Mouse (Mus musculus) MEL (cell line): ENCODE measurements around the gene Hist2h3c1. TPM values are rescaled to one million over a fixed set of nuclear protein-coding genes. Genes with fewer than 3 reads are reported as not detected.
"Not testable (repeated sequence)": the region's sequence is repeated elsewhere in the genome, so short reads cannot be mapped to it uniquely, and the experiment has no call there.

ENCODE experiments used
- DNase-seq: peaks from one replicate; pipeline ENCODE4 v3.0.0; 2011; ENCODE audit warnings: low read depth, low spot score
- H3K27ac ChIP-seq: 2 replicates; pipeline ENCODE4 v1.5.1; 2012; ENCODE audit warnings: low read depth, mild to moderate bottlenecking, control low read depth, low read length, moderate library complexity; ENCODE audit not compliant: control insufficient read depth
- H3K27me3 ChIP-seq, 2 experiments: fragments of 150-350 bp in 1 of 2; sonication (generic) in 1 of 2; 2 replicates each; pipeline ENCODE4 v1.6.1; 2012; ENCODE audit warnings: low read length in 2 of 2, mild to moderate bottlenecking in 2 of 2, improper control_type of control experiment in 1 of 2, moderate library complexity in 1 of 2; ENCODE audit not compliant: insufficient read depth in 2 of 2, control insufficient read depth in 1 of 2
- H3K36me3 ChIP-seq, 2 experiments: 2 replicates each; pipeline ENCODE4 v1.6.1; 2012 to 2014; ENCODE audit warnings: low read length in 2 of 2, improper control_type of control experiment in 1 of 2, inconsistent platforms in 1 of 2, mild to moderate bottlenecking in 1 of 2; ENCODE audit not compliant: insufficient read depth in 2 of 2, control insufficient read depth in 1 of 2
- H3K4me1 ChIP-seq, 2 experiments: fragments of 150-350 bp in 1 of 2; sonication (generic) in 1 of 2; 2 replicates each; pipeline ENCODE4 v1.6.1; 2012; ENCODE audit warnings: low read length in 2 of 2, improper control_type of control experiment in 1 of 2, mild to moderate bottlenecking in 1 of 2; ENCODE audit not compliant: insufficient read depth in 2 of 2, control insufficient read depth in 1 of 2
- H3K4me3 ChIP-seq, 2 experiments: fragments of 150-350 bp in 1 of 2; sonication (generic) in 1 of 2; 2 replicates each; pipeline ENCODE4 v1.5.1; 2012; ENCODE audit warnings: low read depth in 2 of 2, low read length in 2 of 2, mild to moderate bottlenecking in 2 of 2, moderate library complexity in 2 of 2, control low read depth in 1 of 2, improper control_type of control experiment in 1 of 2; ENCODE audit not compliant: control insufficient read depth in 1 of 2, insufficient read depth in 1 of 2
- H3K79me2 ChIP-seq: 2 replicates; pipeline ENCODE4 v1.6.1; 2012; ENCODE audit warnings: mild to moderate bottlenecking, low read length, moderate library complexity; ENCODE audit not compliant: control insufficient read depth, poor library complexity, insufficient read depth
- H3K9ac ChIP-seq: 2 replicates; pipeline ENCODE4 v1.6.1; 2012; ENCODE audit warnings: low read depth, mild to moderate bottlenecking, control low read depth, low read length, moderate library complexity; ENCODE audit not compliant: control insufficient read depth, poor library complexity, severe bottlenecking
- H3K9me3 ChIP-seq: fragments of 150-350 bp; sonication (generic); replicated peaks from 2 replicates; pipeline ENCODE4 v1.6.1; 2012; ENCODE audit warnings: mild to moderate bottlenecking, low read length, improper control_type of control experiment, moderate library complexity; ENCODE audit not compliant: insufficient read depth
- BHLHE40 ChIP-seq: IDR thresholded peaks from 2 replicates; pipeline ENCODE4 v1.6.1; 2012; ENCODE audit warnings: low read depth, mild to moderate bottlenecking, inconsistent platforms, low read length, improper control_type of control experiment, borderline replicate concordance
- CHD1 ChIP-seq: IDR thresholded peaks from 2 replicates; pipeline ENCODE4 v1.6.1; 2012; ENCODE audit warnings: low read depth, mild to moderate bottlenecking, inconsistent platforms, low read length, improper control_type of control experiment
- E2F4 ChIP-seq: IDR thresholded peaks from 2 replicates; pipeline ENCODE4 v1.6.1; 2011; ENCODE audit warnings: low read depth, low read length, improper control_type of control experiment, borderline replicate concordance
- ELF1 ChIP-seq: IDR thresholded peaks from 2 replicates; pipeline ENCODE4 v1.6.1; 2014; ENCODE audit warnings: low read depth, mild to moderate bottlenecking, inconsistent platforms, low read length, improper control_type of control experiment, moderate library complexity
- EP300 ChIP-seq, 2 experiments: IDR thresholded peaks; 2 replicates each; pipeline ENCODE4 v1.6.1; 2011; ENCODE audit warnings: improper control_type of control experiment in 2 of 2, low read length in 2 of 2, low read depth in 1 of 2, mild to moderate bottlenecking in 1 of 2
- GABPA ChIP-seq: IDR thresholded peaks from 2 replicates; pipeline ENCODE4 v1.6.1; 2012; ENCODE audit warnings: low read depth, mild to moderate bottlenecking, inconsistent platforms, low read length, improper control_type of control experiment, moderate library complexity
- GATA1 ChIP-seq: IDR thresholded peaks from 2 replicates; pipeline ENCODE4 v1.6.1; 2011; ENCODE audit warnings: low read depth, low read length, improper control_type of control experiment
- HCFC1 ChIP-seq: IDR thresholded peaks from 2 replicates; pipeline ENCODE4 v1.6.1; 2012; ENCODE audit warnings: low read depth, mild to moderate bottlenecking, inconsistent platforms, low read length, improper control_type of control experiment, moderate library complexity
- MAFK ChIP-seq: IDR thresholded peaks from 2 replicates; pipeline ENCODE4 v1.6.1; 2011; ENCODE audit warnings: low read depth, mild to moderate bottlenecking, low read length, improper control_type of control experiment, borderline replicate concordance
- MAZ ChIP-seq: IDR thresholded peaks from 2 replicates; pipeline ENCODE4 v1.6.1; 2012; ENCODE audit warnings: low read depth, mild to moderate bottlenecking, inconsistent platforms, low read length, improper control_type of control experiment
- MEF2A ChIP-seq: IDR thresholded peaks from 2 replicates; pipeline ENCODE4 v1.6.1; 2014; ENCODE audit warnings: low read depth, mild to moderate bottlenecking, inconsistent platforms, low read length, improper control_type of control experiment; ENCODE audit not compliant: poor library complexity, insufficient replicate concordance, severe bottlenecking; ENCODE audit errors: extremely low read depth
- MYB ChIP-seq: IDR thresholded peaks from 2 replicates; pipeline ENCODE4 v1.6.1; 2011; ENCODE audit warnings: mild to moderate bottlenecking, low read depth, low read length, improper control_type of control experiment
- MYC ChIP-seq: IDR thresholded peaks from 2 replicates; pipeline ENCODE4 v1.6.1; 2011; ENCODE audit warnings: low read depth, mild to moderate bottlenecking, low read length, improper control_type of control experiment, moderate library complexity
- NRF1 ChIP-seq: IDR thresholded peaks from 2 replicates; pipeline ENCODE4 v1.6.1; 2014; ENCODE audit warnings: low read depth, mild to moderate bottlenecking, inconsistent platforms, low read length, improper control_type of control experiment, moderate library complexity; ENCODE audit not compliant: poor library complexity, insufficient read depth, severe bottlenecking
- POLR2A ChIP-seq, 2 experiments: IDR thresholded peaks; 2 replicates each; pipeline ENCODE4 v1.6.1; 2011 to 2012; ENCODE audit warnings: low read length in 2 of 2, mild to moderate bottlenecking in 2 of 2, control low read depth in 1 of 2, improper control_type of control experiment in 1 of 2, low read depth in 1 of 2, moderate library complexity in 1 of 2; ENCODE audit not compliant: control insufficient read depth in 1 of 2, insufficient read depth in 1 of 2, poor library complexity in 1 of 2
- POLR2AphosphoS2 ChIP-seq: IDR thresholded peaks from 2 replicates; pipeline ENCODE4 v1.6.1; 2011; ENCODE audit warnings: low read length, improper control_type of control experiment
- POLR2AphosphoS5 ChIP-seq: IDR thresholded peaks from 2 replicates; pipeline ENCODE4 v1.6.1; 2012; ENCODE audit warnings: low read depth, borderline replicate concordance, mild to moderate bottlenecking, inconsistent platforms, low read length, moderate library complexity, mixed read lengths
- RAD21 ChIP-seq: IDR thresholded peaks from 2 replicates; pipeline ENCODE4 v1.6.1; 2011; ENCODE audit warnings: mild to moderate bottlenecking, low read depth, low read length, improper control_type of control experiment
- RCOR1 ChIP-seq: IDR thresholded peaks from 2 replicates; pipeline ENCODE4 v1.6.1; 2012; ENCODE audit warnings: low read depth, mild to moderate bottlenecking, inconsistent platforms, low read length, improper control_type of control experiment
- SIN3A ChIP-seq: IDR thresholded peaks from 2 replicates; pipeline ENCODE4 v1.6.1; 2012; ENCODE audit warnings: low read length, improper control_type of control experiment, inconsistent platforms
- SMC3 ChIP-seq: IDR thresholded peaks from 2 replicates; pipeline ENCODE4 v1.6.1; 2011; ENCODE audit warnings: low read depth, low read length, improper control_type of control experiment
- TAL1 ChIP-seq: IDR thresholded peaks from 2 replicates; pipeline ENCODE4 v1.6.1; 2012; ENCODE audit warnings: mild to moderate bottlenecking, inconsistent platforms, low read length, moderate library complexity, mixed read lengths
- TCF12 ChIP-seq: IDR thresholded peaks from 2 replicates; pipeline ENCODE4 v1.6.1; 2014; ENCODE audit warnings: low read depth, mild to moderate bottlenecking, inconsistent platforms, low read length, improper control_type of control experiment, moderate library complexity
- UBTF ChIP-seq: IDR thresholded peaks from 2 replicates; pipeline ENCODE4 v1.6.1; 2012; ENCODE audit warnings: low read depth, mild to moderate bottlenecking, inconsistent platforms, low read length, improper control_type of control experiment, moderate library complexity, borderline replicate concordance; ENCODE audit not compliant: insufficient read depth
- ZC3H11A ChIP-seq: IDR thresholded peaks from 2 replicates; pipeline ENCODE4 v1.6.1; 2012; ENCODE audit warnings: low read depth, mild to moderate bottlenecking, inconsistent platforms, low read length, improper control_type of control experiment
- ZKSCAN1 ChIP-seq: IDR thresholded peaks from 2 replicates; pipeline ENCODE4 v1.6.1; 2012; ENCODE audit warnings: low read depth, mild to moderate bottlenecking, inconsistent platforms, low read length, improper control_type of control experiment, moderate library complexity
- ZMIZ1 ChIP-seq: IDR thresholded peaks from 2 replicates; pipeline ENCODE4 v1.6.1; 2012; ENCODE audit warnings: low read depth, mild to moderate bottlenecking, inconsistent platforms, low read length, improper control_type of control experiment, moderate library complexity
- ZNF384 ChIP-seq: IDR thresholded peaks from 2 replicates; pipeline ENCODE4 v1.6.1; 2012; ENCODE audit warnings: low read depth, mild to moderate bottlenecking, inconsistent platforms, low read length, improper control_type of control experiment
- polyA plus RNA-seq, 2 experiments: library from polyadenylated mRNA; stranded (reverse) in 1 of 2; unstranded in 1 of 2; fragments of >175 nt in 1 of 2; fragments of >200 nt in 1 of 2; gene quantifications; 2 replicates each; pipeline versions ENCODE4 v1.2.1 to v1.2.4; 2012; ENCODE audit warnings: low replicate concordance in 2 of 2, low read depth in 1 of 2; ENCODE audit not compliant: insufficient read length in 2 of 2, insufficient read depth in 1 of 2, missing spikeins in 1 of 2
- total RNA-seq: library from RNA; depleted of rRNA; stranded (reverse); fragments of 300-350 nt; gene quantifications from 2 replicates; pipeline ENCODE4 v1.2.3, GENCODE M21; 2012; rRNA removed

Gene Hist2h3c1
- total RNA-seq (1.3 and 1.5 TPM in 2 replicates), polyA plus RNA-seq (not detected)

DNA sequence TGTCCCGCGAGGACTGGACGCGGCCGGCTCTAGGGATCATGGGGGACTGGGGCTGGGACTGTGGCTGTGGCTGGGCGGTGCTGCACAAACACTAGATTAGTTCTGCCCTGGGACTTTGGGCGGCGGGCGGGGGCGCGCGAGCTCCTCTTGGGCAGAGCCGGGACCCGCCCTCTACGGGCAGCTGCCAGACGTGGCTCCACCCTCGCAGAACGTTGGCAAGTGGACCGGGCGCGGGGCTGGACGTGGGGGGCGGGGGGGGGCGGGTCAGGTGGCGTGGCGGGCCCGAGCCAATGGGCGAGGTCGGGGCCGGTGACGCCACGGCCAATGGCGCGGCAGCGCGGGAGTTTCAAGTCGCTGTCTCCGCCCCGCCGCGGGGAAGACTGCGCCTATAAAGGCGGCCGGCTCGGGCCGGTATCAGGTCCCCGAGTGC is at the start of gene Hist2h3c1:
Gene Hist2h3c1, plus strand, starts transcription at position 259 of the 430 bp plus-strand sequence.
- H3K79me2 ChIP-seq, H3K27me3 ChIP-seq, DNase-seq, H3K9me3 ChIP-seq: not testable (repeated sequence)
- peak within 1 kb of the TSS; percentile 3 to 63 for H3K4me3 ChIP-seq
- H3K27ac ChIP-seq = peak within 1 kb of the TSS; percentile 97
- peak within 1 kb of the TSS; percentile 92 for H3K9ac ChIP-seq
- peaks cover 13 to 34% of the 10 kb centered on the region in 2 experiments for H3K4me1 ChIP-seq
- H3K36me3 ChIP-seq = peaks cover 0 to 55% of the 10 kb centered on the region in 2 experiments; a peak in 2 of 4 replicates

- peaks cover 0 to 16% of the 10 kb centered on the region in 2 experiments; a peak in 2 of 4 replicates for H3K36me3 ChIP-seq
- TF ChIP-seq ELF1 (peak; percentile 92), BHLHE40 (peak; percentile 10), MAZ (0 out of 2 replicates have a peak, but pooled peaks have one; percentile 59), UBTF (no peak), ZC3H11A (no peak), POLR2A (IDR thresholded peaks at IDR 0.05; ENCODE audit: control insufficient read depth in 1 of 2, insufficient read depth in 1 of 2, low read depth in 1 of 2, low read length in 2 of 2, poor library complexity in 1 of 2) (peak; percentile 97 to 100), MYB (peak; percentile 33; the same call in 1 of the 2 replicates), RAD21 (no peak), EP300 (IDR thresholded peaks at IDR 0.05; ENCODE audit: low read depth in 1 of 2, low read length in 2 of 2) (peak in 1 of 2 experiments; percentile 52; a peak in 2 of 4 replicates), CHD1 (peak; percentile 94), SMC3 (peak; percentile 16; the same call in 1 of the 2 replicates), NRF1 (peak; percentile 69), TCF12 (peak; percentile 82), MEF2A (no peak), TAL1 (no peak), POLR2AphosphoS5 (peak; percentile 96; the same call in 1 of the 2 replicates), ZMIZ1 (peak; percentile 96), HCFC1 (peak; percentile 100), ZNF384 (no peak), GABPA (no peak), RCOR1 (0 out of 2 replicates have a peak, but pooled peaks have one; percentile 60), POLR2AphosphoS2 (peak; percentile 99), MAFK (no peak; the same call in 1 of the 2 replicates), GATA1 (peak; percentile 21; the same call in 1 of the 2 replicates), MYC (peak; percentile 96), ZKSCAN1 (no peak), E2F4 (peak; percentile 78; the same call in 1 of the 2 replicates), SIN3A (peak; percentile 97)
Measured at GRCm38 (mm10) chr3:96197129-96197749, 49.2 kb upstream of the Hist2h3c1 start.

More at GRCm38 (mm10) chr3:96197129-96197749, 49.2 kb upstream of the Hist2h3c1 start:
- Histone ChIP-seq H3K27me3 (no peaks in the 10 kb centered on the region), H3K4me3 (peak overlapping the region; percentile 60 to 61), H3K79me2 (peaks cover 9% of the 10 kb centered on the region; the same call in 1 of the 2 replicates), H3K4me1 (peaks cover 12 to 22% of the 10 kb centered on the region in 2 experiments), H3K27ac (peak overlapping the region; percentile 87), H3K9me3 (no peaks in the 10 kb centered on the region), H3K9ac (peak overlapping the region; percentile 79)
- DNase-seq = peak; percentile 99
